Mouse (Mus musculus): ENCODE measurements at regions not wholly inside any gene's neighbourhood (a gene's known extent, or its start where the extent isn't known, plus 50 kb on each side); places are given as distances from the start of the nearest gene placed in this dataset.

GRCm38 (mm10) chr5:80766591-80766990, 253.3 kb upstream of the Adgrl3 start:
- no peaks in the 10 kb centered on the region for H3K9me3 ChIP-seq (ENCODE audit: low read length)
- no peaks in the 10 kb centered on the region for H3K27me3 ChIP-seq (ENCODE audit: insufficient read depth, low read length)
- no peak for TF ChIP-seq CTCF (IDR thresholded peaks at IDR 0.05)
- no peak overlapping the region for H3K27ac ChIP-seq (ENCODE audit: low read depth, low read length)
- ATAC-seq (ENCODE audit: low FRiP score): no peak
- H3K36me3 ChIP-seq (ENCODE audit: insufficient read depth, low read length): no peaks in the 10 kb centered on the region
- DNase-seq (ENCODE audit: low spot score): no peak
- WGBS: 70% methylated on average over 3 of the region's 3 CpGs
- no peak overlapping the region for H3K9ac ChIP-seq (replicated peaks; ENCODE audit: low read length, poor library complexity, severe bottlenecking)
- no peak overlapping the region for H3K4me2 ChIP-seq (ENCODE audit: low read depth, low read length, poor library complexity, severe bottlenecking)
- no peaks in the 10 kb centered on the region for H3K4me1 ChIP-seq (ENCODE audit: insufficient read depth, low read length)
- H3K4me3 ChIP-seq (ENCODE audit: low read depth, low read length): no peak overlapping the region

GRCm38 (mm10) chr5:80783892-80784291, 236.0 kb upstream of the Adgrl3 start:
- Histone ChIP-seq H3K27ac (ENCODE audit: low read depth, low read length) (no peak overlapping the region), H3K4me2 (ENCODE audit: low read depth, low read length, poor library complexity, severe bottlenecking) (no peak overlapping the region), H3K27me3 (ENCODE audit: insufficient read depth, low read length) (no peaks in the 10 kb centered on the region), H3K9me3 (ENCODE audit: low read length) (no peaks in the 10 kb centered on the region), H3K9ac (replicated peaks; ENCODE audit: low read length, poor library complexity, severe bottlenecking) (no peak overlapping the region), H3K4me3 (ENCODE audit: low read depth, low read length) (no peak overlapping the region), H3K36me3 (ENCODE audit: insufficient read depth, low read length) (no peaks in the 10 kb centered on the region), H3K4me1 (ENCODE audit: insufficient read depth, low read length) (no peaks in the 10 kb centered on the region)
- DNase-seq (ENCODE audit: low spot score) (no peak), ATAC-seq (ENCODE audit: low FRiP score) (no peak)
- no peak for TF ChIP-seq CTCF (IDR thresholded peaks at IDR 0.05)
- WGBS: 93% methylated on average over 4 of the region's 4 CpGs

- no peak overlapping the region for H3K4me2 ChIP-seq (ENCODE audit: low read depth, low read length, poor library complexity, severe bottlenecking)
- no peaks in the 10 kb centered on the region for H3K4me1 ChIP-seq (ENCODE audit: insufficient read depth, low read length)
- TF ChIP-seq CTCF (IDR thresholded peaks at IDR 0.05): no peak
- H3K9ac ChIP-seq (replicated peaks; ENCODE audit: low read length, poor library complexity, severe bottlenecking): no peak overlapping the region
- no peak overlapping the region for H3K4me3 ChIP-seq (ENCODE audit: low read depth, low read length)
- ATAC-seq (ENCODE audit: low FRiP score): no peak
- no peaks in the 10 kb centered on the region for H3K9me3 ChIP-seq (ENCODE audit: low read length)
- H3K27ac ChIP-seq (ENCODE audit: low read depth, low read length): no peak overlapping the region
- WGBS: 80% methylated on average over 6 of the region's 6 CpGs
- DNase-seq (ENCODE audit: low spot score): no peak
- H3K27me3 ChIP-seq (ENCODE audit: insufficient read depth, low read length): no peaks in the 10 kb centered on the region
- no peaks in the 10 kb centered on the region for H3K36me3 ChIP-seq (ENCODE audit: insufficient read depth, low read length)
These were observed 235.2 kb upstream of the Adgrl3 start for GRCm38 (mm10) chr5:80784746-80785145.

- Histone ChIP-seq H3K27ac (ENCODE audit: low read depth, low read length) (no peak overlapping the region), H3K27me3 (ENCODE audit: insufficient read depth, low read length) (no peaks in the 10 kb centered on the region), H3K4me1 (ENCODE audit: insufficient read depth, low read length) (no peaks in the 10 kb centered on the region), H3K9ac (replicated peaks; ENCODE audit: low read length, poor library complexity, severe bottlenecking) (no peak overlapping the region), H3K36me3 (ENCODE audit: insufficient read depth, low read length) (no peaks in the 10 kb centered on the region), H3K4me2 (ENCODE audit: low read depth, low read length, poor library complexity, severe bottlenecking) (no peak overlapping the region), H3K4me3 (ENCODE audit: low read depth, low read length) (no peak overlapping the region), H3K9me3 (ENCODE audit: low read length) (no peaks in the 10 kb centered on the region)
- TF ChIP-seq CTCF (IDR thresholded peaks at IDR 0.05): no peak
- DNase-seq (ENCODE audit: low spot score) (no peak), ATAC-seq (ENCODE audit: low FRiP score) (no peak)
- WGBS: 97% methylated on average over 1 of the region's 1 CpGs
These were observed 228.3 kb upstream of the Adgrl3 start for GRCm38 (mm10) chr5:80791658-80792057.

GRCm38 (mm10) chr5:80799777-80800176, 220.2 kb upstream of the Adgrl3 start:
- H3K4me3 ChIP-seq (ENCODE audit: low read depth, low read length): no peak overlapping the region
- ATAC-seq (ENCODE audit: low FRiP score) (no peak), DNase-seq (ENCODE audit: low spot score) (no peak)
- no peaks in the 10 kb centered on the region for H3K36me3 ChIP-seq (ENCODE audit: insufficient read depth, low read length)
- no peak overlapping the region for H3K4me2 ChIP-seq (ENCODE audit: low read depth, low read length, poor library complexity, severe bottlenecking)
- H3K27ac ChIP-seq (ENCODE audit: low read depth, low read length): no peak overlapping the region
- no peaks in the 10 kb centered on the region for H3K27me3 ChIP-seq (ENCODE audit: insufficient read depth, low read length)
- H3K9ac ChIP-seq (replicated peaks; ENCODE audit: low read length, poor library complexity, severe bottlenecking): no peak overlapping the region
- H3K9me3 ChIP-seq (ENCODE audit: low read length): no peaks in the 10 kb centered on the region
- H3K4me1 ChIP-seq (ENCODE audit: insufficient read depth, low read length): no peaks in the 10 kb centered on the region
- no peak for TF ChIP-seq CTCF (IDR thresholded peaks at IDR 0.05)

GRCm38 (mm10) chr5:80812917-80813316, 207.0 kb upstream of the Adgrl3 start:
- Histone ChIP-seq H3K9ac (replicated peaks; ENCODE audit: low read length, poor library complexity, severe bottlenecking) (no peak overlapping the region), H3K4me2 (ENCODE audit: low read depth, low read length, poor library complexity, severe bottlenecking) (no peak overlapping the region), H3K27me3 (ENCODE audit: insufficient read depth, low read length) (no peaks in the 10 kb centered on the region), H3K36me3 (ENCODE audit: insufficient read depth, low read length) (no peaks in the 10 kb centered on the region), H3K9me3 (ENCODE audit: low read length) (no peaks in the 10 kb centered on the region), H3K4me1 (ENCODE audit: insufficient read depth, low read length) (no peaks in the 10 kb centered on the region), H3K4me3 (ENCODE audit: low read depth, low read length) (no peak overlapping the region), H3K27ac (ENCODE audit: low read depth, low read length) (no peak overlapping the region)
- TF ChIP-seq CTCF (IDR thresholded peaks at IDR 0.05): no peak
- WGBS: 98% methylated on average over 2 of the region's 2 CpGs
- ATAC-seq (ENCODE audit: low FRiP score) (no peak), DNase-seq (ENCODE audit: low spot score) (no peak)

GRCm38 (mm10) chr5:80819208-80819607, 200.7 kb upstream of the Adgrl3 start:
- H3K4me2 ChIP-seq (ENCODE audit: low read depth, low read length, poor library complexity, severe bottlenecking): no peak overlapping the region
- H3K27ac ChIP-seq (ENCODE audit: low read depth, low read length): no peak overlapping the region
- no peak overlapping the region for H3K4me3 ChIP-seq (ENCODE audit: low read depth, low read length)
- no peak overlapping the region for H3K9ac ChIP-seq (replicated peaks; ENCODE audit: low read length, poor library complexity, severe bottlenecking)
- H3K36me3 ChIP-seq (ENCODE audit: insufficient read depth, low read length): no peaks in the 10 kb centered on the region
- ATAC-seq (ENCODE audit: low FRiP score): no peak
- no peaks in the 10 kb centered on the region for H3K9me3 ChIP-seq (ENCODE audit: low read length)
- H3K4me1 ChIP-seq (ENCODE audit: insufficient read depth, low read length): no peaks in the 10 kb centered on the region
- no peaks in the 10 kb centered on the region for H3K27me3 ChIP-seq (ENCODE audit: insufficient read depth, low read length)
- TF ChIP-seq CTCF (IDR thresholded peaks at IDR 0.05): no peak
- no peak for DNase-seq (ENCODE audit: low spot score)

Data from midbrain, postnatal 0 days (tissue).